Mouse (Mus musculus) cerebellum, adult 2 months (tissue): ENCODE data around the gene Dlk1.

Source experiments
- CTCF ChIP-seq: fragments of 200-500 bp; IDR thresholded peaks from 2 replicates; pipeline ENCODE4 v1.5.1; 2011; ENCODE audit warnings: low read depth, mild to moderate bottlenecking, control low read depth, low read length, moderate library complexity, borderline replicate concordance; ENCODE audit not compliant: insufficient read depth
- POLR2A ChIP-seq: fragments of 200-500 bp; IDR thresholded peaks from 2 replicates; pipeline ENCODE4 v1.6.1; 2011; ENCODE audit warnings: low read length, control low read depth, borderline replicate concordance; ENCODE audit not compliant: insufficient read depth

- no peak for TF ChIP-seq CTCF
- TF ChIP-seq POLR2A, result no peak
Measured at GRCm38 (mm10) chr12:109453065-109453997, 708 bp downstream of the Dlk1 start.
